Comparison of ENCODE assay signal across 8 mouse cellular contexts in the genomic region with DNA sequence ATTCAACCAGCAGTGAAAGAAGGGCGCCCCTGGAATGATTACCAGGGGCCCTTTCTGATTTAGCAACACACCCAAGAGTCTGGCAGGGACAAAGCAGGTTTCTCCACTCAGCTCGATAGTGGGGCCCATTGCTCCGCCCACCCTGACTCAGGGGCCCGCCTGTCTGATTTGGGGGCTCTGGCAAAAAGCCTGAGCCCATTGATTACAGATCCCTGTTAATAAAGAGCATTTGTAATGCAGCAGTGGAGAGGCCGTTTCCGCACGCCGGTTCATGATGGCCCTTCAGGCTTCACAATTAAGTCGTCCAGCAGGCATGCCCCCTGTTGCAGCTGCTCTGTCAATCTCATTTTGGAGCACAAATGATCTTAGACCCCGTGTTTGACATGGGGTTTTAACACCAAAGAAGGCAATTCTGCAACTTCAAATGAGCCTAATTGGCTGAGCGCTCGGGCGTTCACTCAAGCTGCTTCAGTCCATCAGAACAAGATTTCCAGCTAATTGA.
DNase-seq lines count a peak whose midpoint lies in the region; ATAC-seq and TF ChIP-seq lines count a peak whose summit lies in the region.

No protein-coding gene starts in this region.

- no peak for ATAC-seq in heart, embryonic 15.5 days (replicated peaks; ENCODE audit: insufficient number of reproducible peaks, insufficient read depth, low FRiP score, low read depth)
- ATAC-seq in hindbrain, embryonic 12.5 days (ENCODE audit: low FRiP score) = peak; percentile 96
- peak; percentile 89 for ATAC-seq in midbrain, embryonic 16.5 days

- H3K27ac ChIP-seq in heart, embryonic 15.5 days = no peak overlapping the region
- no peak overlapping the region for H3K27ac ChIP-seq in heart, adult 2 months
- H3K27ac ChIP-seq in hindbrain, embryonic 12.5 days = 0 out of 2 replicates have a peak overlapping the region, but pooled peaks have one; percentile 6
- peak overlapping the region; percentile 3; the same call in 1 of the 2 replicates for H3K27ac ChIP-seq in midbrain, embryonic 16.5 days (ENCODE audit: low read length)

- no peaks in the 10 kb centered on the region for H3K27me3 ChIP-seq in heart, embryonic 15.5 days
- no peaks in the 10 kb centered on the region for H3K27me3 ChIP-seq in heart, adult 2 months (ENCODE audit: control insufficient read depth, insufficient read depth, low read length)
- peaks cover 8% of the 10 kb centered on the region; the same call in 1 of the 2 replicates for H3K27me3 ChIP-seq in hindbrain, embryonic 12.5 days
- H3K27me3 ChIP-seq in midbrain, embryonic 16.5 days (ENCODE audit: control insufficient read depth, insufficient read depth, low read depth, low read length) = peaks cover 5% of the 10 kb centered on the region

- no peak for TF ChIP-seq CTCF in heart, adult 2 months (IDR thresholded peaks at IDR 0.05)

- H3K79me2 ChIP-seq in heart, adult 2 months (replicated peaks; ENCODE audit: control insufficient read depth, insufficient read depth, low read length) = no peaks in the 10 kb centered on the region

- H3K4me2 ChIP-seq in heart, embryonic 15.5 days = peak overlapping the region; percentile 16; the same call in 1 of the 2 replicates
- peak overlapping the region; percentile 51 for H3K4me2 ChIP-seq in hindbrain, embryonic 12.5 days (replicated peaks)
- peak overlapping the region; percentile 67 for H3K4me2 ChIP-seq in midbrain, embryonic 16.5 days (ENCODE audit: low read length)

- no peaks in the 10 kb centered on the region for H3K9me3 ChIP-seq in heart, embryonic 15.5 days (replicated peaks)
- no peaks in the 10 kb centered on the region for H3K9me3 ChIP-seq in hindbrain, embryonic 12.5 days (replicated peaks)
- no peaks in the 10 kb centered on the region for H3K9me3 ChIP-seq in midbrain, embryonic 16.5 days (replicated peaks; ENCODE audit: control insufficient read depth, low read length, poor library complexity, severe bottlenecking)

- intact Hi-C loops in heart, adult 2 months (cut with DNase I) = no loop called here

- no peaks in the 10 kb centered on the region for H3K4me1 ChIP-seq in heart, embryonic 15.5 days (replicated peaks)
- no peaks in the 10 kb centered on the region for H3K4me1 ChIP-seq in heart, adult 2 months (ENCODE audit: control insufficient read depth, insufficient read depth, low read length)
- peaks cover 5% of the 10 kb centered on the region; the same call in 1 of the 2 replicates for H3K4me1 ChIP-seq in hindbrain, embryonic 12.5 days
- H3K4me1 ChIP-seq in midbrain, embryonic 16.5 days (ENCODE audit: control insufficient read depth, insufficient read depth, low read length) = peaks cover 9% of the 10 kb centered on the region; the same call in 1 of the 2 replicates

- DNase-seq in heart, adult 2 months = no peak
- peak; percentile 78 for DNase-seq in embryo, embryonic 10.5 days (ENCODE audit: low spot score)
- DNase-seq in left cerebral cortex, adult 18-20 months (ENCODE audit: low spot score in 2 of 2) = no peak
- no peak for DNase-seq in liver
- DNase-seq in testis, postnatal 10 days (ENCODE audit: low spot score) = no peak

- no peak overlapping the region for H3K9ac ChIP-seq in heart, embryonic 15.5 days
- H3K9ac ChIP-seq in heart, adult 2 months (ENCODE audit: low read depth, low read length) = no peak overlapping the region
- H3K9ac ChIP-seq in hindbrain, embryonic 12.5 days = no peak overlapping the region
- H3K9ac ChIP-seq in midbrain, embryonic 16.5 days (ENCODE audit: low read depth, low read length) = peak overlapping the region; percentile 49; the same call in 1 of the 2 replicates

- no peak overlapping the region for H3K4me3 ChIP-seq in heart, embryonic 15.5 days
- H3K4me3 ChIP-seq in heart, adult 2 months = no peak overlapping the region
- peak overlapping the region; percentile 18 for H3K4me3 ChIP-seq in hindbrain, embryonic 12.5 days
- peak overlapping the region; percentile 33 for H3K4me3 ChIP-seq in midbrain, embryonic 16.5 days (ENCODE audit: low read depth, low read length)

- no peak for TF ChIP-seq EP300 in heart, adult 2 months (IDR thresholded peaks at IDR 0.05; ENCODE audit: insufficient read depth, low read depth, low read length)

- TF ChIP-seq POLR2A in heart, adult 2 months (IDR thresholded peaks at IDR 0.05; ENCODE audit: insufficient read depth, low read depth, low read length) = no peak

- no peaks in the 10 kb centered on the region for H3K36me3 ChIP-seq in heart, embryonic 15.5 days
- no peaks in the 10 kb centered on the region for H3K36me3 ChIP-seq in heart, adult 2 months (ENCODE audit: control insufficient read depth, insufficient read depth, low read length)
- no peaks in the 10 kb centered on the region for H3K36me3 ChIP-seq in hindbrain, embryonic 12.5 days
- H3K36me3 ChIP-seq in midbrain, embryonic 16.5 days (ENCODE audit: control insufficient read depth, insufficient read depth, low read length) = no peaks in the 10 kb centered on the region

- WGBS in heart, embryonic 15.5 days = 47% methylated on average over 13 of the region's 13 CpGs
- WGBS in heart, adult 2 months = 52% methylated on average over 13 of the region's 13 CpGs
- WGBS in hindbrain, embryonic 12.5 days = 11% methylated on average over 13 of the region's 13 CpGs
- 4% methylated on average over 13 of the region's 13 CpGs for WGBS in midbrain, embryonic 16.5 days

Comparison
In these comparisons a context has a peak if more than half of its experiments do, and no peak if none do; other contexts are left out.
1. H3K27ac ChIP-seq: peak in hindbrain, embryonic 12.5 days (single experiment) and midbrain, embryonic 16.5 days (single experiment); none in heart, embryonic 15.5 days (single experiment) and heart, adult 2 months (single experiment).
2. H3K4me2 ChIP-seq: peak in every context shown above with its lines; median percentile 67 in midbrain, embryonic 16.5 days; 51 in hindbrain, embryonic 12.5 days; 16 in heart, embryonic 15.5 days.
3. H3K4me3 ChIP-seq: peak in hindbrain, embryonic 12.5 days (single experiment) and midbrain, embryonic 16.5 days (single experiment); none in heart, embryonic 15.5 days (single experiment) and heart, adult 2 months (single experiment).